Mouse (Mus musculus) colon, adult 2 months (tissue): Measurements from ENCODE around the gene Fastk. TPM values are rescaled to one million over a fixed set of nuclear protein-coding genes. Genes with fewer than 3 reads are reported as not detected.

Source experiments
- polyA plus RNA-seq: library from polyadenylated mRNA; depleted of rRNA; stranded (reverse); fragments of >200 nt; gene quantifications from 2 replicates; pipeline ENCODE4 v1.2.3, GENCODE M21; 2012; rRNA removed

Gene Fastk
- polyA plus RNA-seq, result 383 and 498 TPM in 2 replicates

DNA sequence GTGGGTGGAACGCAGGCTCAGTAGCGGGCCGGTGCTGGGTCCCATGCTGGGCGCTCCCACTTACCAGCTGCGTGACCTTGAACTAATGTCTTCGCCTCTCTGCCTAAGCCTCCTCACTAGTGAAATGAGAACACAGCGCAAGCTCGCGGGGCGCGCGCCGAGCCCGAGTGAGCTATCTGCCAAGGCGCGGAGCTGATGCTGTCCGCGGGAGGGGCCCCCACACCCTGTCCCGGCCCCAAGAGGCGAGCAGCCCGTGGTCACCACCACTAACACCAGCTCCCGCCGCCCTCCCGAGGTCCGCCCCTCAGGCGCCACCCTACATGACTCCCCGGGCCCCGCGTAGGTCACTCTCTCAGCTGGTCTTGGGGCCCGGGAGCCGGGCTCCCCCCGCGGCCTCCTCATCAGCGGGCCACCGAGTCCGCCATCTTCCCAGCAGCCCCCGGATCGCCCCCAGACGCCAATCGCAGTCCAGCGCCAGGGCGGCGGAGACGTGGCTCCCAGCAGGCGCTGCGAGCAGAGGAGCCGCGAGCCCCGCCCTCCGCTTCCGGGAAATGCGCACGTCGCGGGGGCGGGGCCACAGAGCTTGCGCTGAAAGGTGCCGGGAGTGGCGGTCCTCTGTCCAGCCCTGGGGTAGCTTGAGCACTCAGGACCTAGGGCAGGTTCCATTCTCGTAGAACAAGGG lies at the start of gene Fastk:
TSS of gene Fastk (minus strand) at position 542 of the 682 bp plus-strand sequence.

DNA sequence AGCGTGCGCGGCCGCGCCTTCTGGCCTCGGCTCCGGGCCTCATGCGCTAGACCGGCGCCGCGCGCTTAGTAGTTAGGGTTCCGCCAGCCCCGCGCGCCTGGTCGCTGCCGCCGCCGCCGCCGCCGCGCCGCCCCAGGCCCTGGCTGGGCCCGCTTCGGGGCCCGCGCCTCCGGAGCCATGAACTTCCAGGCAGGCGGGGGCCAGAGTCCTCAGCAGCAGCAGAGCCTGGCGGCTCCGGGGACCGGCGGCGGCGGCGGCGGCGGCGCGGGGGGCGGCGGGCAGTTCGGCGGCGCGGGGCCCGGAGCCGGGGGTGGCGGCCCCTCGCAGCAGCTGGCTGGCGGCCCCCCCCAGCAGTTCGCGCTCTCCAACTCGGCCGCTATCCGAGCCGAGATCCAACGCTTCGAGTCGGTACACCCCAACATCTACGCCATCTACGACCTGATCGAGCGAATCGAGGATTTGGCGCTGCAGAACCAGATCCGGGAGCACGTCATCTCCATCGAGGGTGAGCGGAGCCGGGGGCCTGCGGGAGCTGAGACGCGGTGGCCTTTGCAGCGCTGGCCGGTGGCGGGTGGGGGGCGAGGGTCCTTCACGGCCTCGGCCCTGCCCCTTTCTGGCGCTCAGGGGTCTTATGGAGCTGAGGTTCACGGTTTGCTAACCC lies 7.1 kb upstream of the Fastk start, which contains the start of gene Agap3:
TSS of gene Agap3 (plus strand) at position 148 of the 661 bp plus-strand sequence.

DNA sequence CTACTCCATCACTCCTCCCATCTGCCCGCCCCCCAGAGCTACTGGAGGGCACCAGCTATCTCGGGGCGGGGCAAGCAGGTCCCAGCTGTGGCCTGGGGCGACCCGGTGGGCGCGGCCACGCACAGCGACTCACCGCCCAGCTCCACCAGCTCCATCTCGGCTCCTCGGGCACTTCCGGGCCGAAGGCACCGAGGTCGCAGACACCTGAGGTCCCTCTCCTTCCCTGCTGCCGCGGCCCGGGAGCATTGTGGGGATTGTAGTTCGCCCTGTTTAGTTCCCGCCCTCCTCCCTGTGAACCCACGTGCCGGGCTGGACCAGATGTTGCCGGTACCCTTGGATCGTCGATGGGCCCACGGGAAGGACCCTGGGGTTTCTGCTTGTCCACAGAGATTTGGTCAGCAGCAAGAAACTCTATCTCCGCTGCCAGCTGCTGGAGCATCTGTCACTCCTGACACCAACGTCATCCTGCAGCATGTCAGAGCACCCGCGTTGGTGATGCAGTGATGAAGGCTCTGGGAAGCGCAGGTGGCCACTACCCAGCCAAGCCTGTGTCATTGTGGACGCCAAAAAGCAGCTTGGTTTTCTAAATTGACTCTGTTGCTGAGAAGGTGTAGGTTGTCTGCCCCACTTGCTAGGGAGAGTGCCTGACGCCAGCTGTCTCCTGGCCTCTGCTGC lies 2.7 kb upstream of the Fastk start, which contains the start of gene Tmub1:
TSS of gene Tmub1 (minus strand) at position 231 of the 675 bp plus-strand sequence.

DNA sequence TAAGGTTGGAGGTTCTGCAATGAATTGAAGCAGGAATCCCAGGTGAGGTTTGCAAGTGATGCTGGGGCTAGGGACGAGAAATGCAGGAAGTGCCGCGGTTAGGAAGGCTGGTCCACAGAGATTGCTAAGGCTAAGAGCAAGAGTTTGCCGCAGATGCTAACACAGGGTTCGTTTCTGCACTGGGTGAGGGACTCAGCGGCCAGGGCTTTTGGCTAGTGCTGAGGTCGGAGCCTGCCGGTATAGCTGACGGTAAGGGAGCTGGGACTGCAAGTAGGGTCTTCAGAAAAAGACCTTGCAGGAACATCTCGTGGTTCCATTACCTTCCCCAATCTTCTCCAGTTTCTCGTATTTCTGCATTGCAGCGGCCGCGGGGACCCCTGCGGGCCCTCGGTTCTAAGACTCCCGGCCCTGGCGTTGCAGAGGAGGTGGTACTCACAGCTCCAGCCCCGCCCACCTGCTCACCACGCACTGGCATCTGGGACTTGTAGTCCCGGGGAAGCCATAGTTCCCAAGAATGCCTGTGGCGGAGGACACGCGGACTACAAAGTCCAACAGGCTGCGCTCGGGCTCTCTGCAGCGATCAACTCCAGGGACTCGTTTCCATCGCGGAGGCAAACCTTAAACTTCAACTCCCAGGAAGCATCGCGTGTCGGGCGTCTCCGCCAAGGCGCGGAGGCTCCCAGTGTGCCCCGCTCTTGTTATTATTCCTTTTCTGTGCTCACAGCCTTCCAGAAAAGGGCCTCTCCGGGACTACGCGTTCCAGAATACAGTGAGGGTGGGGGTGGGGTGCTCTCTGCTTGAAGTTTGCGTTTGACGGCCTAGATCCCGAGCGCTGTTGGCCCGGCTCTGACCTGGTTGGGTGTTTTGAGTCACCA lies 21.7 kb downstream of the Fastk start, which contains the start of the genes Cdk5 and Slc4a2:
TSS of gene Cdk5 (minus strand) at position 402 of the 875 bp plus-strand sequence.
TSS of gene Slc4a2 (plus strand) at position 709 of the 875 bp plus-strand sequence.

DNA sequence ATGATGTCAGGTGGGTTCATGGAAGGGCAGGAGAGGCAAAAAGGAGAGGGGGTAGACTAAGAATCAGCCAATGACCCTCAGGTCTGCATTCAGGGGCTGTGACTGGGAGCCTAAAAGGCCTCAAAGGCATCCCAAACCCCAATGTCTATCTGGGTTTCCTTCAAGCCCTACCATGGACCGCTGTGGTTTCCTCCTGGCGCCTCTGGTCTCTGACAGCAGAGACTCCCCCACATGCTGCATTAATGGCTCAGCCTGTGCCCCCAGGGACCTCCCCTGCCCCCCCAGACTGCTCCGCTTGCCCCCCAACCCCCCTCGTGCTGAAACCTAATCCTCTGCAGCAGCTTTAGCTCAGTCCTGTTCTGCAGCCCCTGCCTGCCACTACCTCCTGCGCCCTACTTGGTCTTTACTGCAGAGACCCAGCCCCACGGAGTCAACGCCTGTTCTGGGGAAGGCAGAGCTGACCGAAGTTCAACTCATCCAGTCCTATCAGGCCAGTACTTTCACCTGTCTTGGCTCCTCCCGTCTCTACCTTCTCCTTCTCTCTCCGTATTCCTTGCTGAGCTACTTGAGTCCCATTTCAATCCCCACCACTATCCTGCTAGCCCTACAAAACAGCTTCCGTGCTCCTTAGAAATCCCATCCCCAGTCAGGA lies 31.9 kb downstream of the Fastk start, which contains the start of gene Asic3:
TSS of gene Asic3 (plus strand) at position 351 of the 652 bp plus-strand sequence.

GRCm38 (mm10) chr5:24393392-24393997 lies 51.6 kb downstream of the Fastk start, which contains the start of gene Abcb8:
TSS of gene Abcb8 (plus strand) at chr5:24393663.

GRCm38 (mm10) chr5:24391864-24392263 lies 53.2 kb downstream of the Fastk start, which contains the start of gene Atg9b:
TSS of gene Atg9b (minus strand) at chr5:24392143.

Other genes starting within 250 kb of the Fastk start
- 45.8 and 63.0 TPM in 2 replicates for gene Kcnh2, start 93.7 kb downstream of the Fastk start, polyA plus RNA-seq
- gene Nos3, start 80.5 kb downstream of the Fastk start, polyA plus RNA-seq, result 5.4 and 6.2 TPM in 2 replicates
- gene Atg9b, start 53.1 kb downstream of the Fastk start, polyA plus RNA-seq, result 2.7 and 3.1 TPM in 2 replicates
- 87.7 and 110 TPM in 2 replicates for gene Abcb8, start 51.6 kb downstream of the Fastk start, polyA plus RNA-seq
- gene Asic3, start 31.9 kb downstream of the Fastk start, polyA plus RNA-seq, result 0.24 and 0.58 TPM in 2 replicates
- 54.6 and 65.0 TPM in 2 replicates for gene Cdk5, start 21.8 kb downstream of the Fastk start, polyA plus RNA-seq
- 204 and 219 TPM in 2 replicates for gene Slc4a2, start 21.4 kb downstream of the Fastk start, polyA plus RNA-seq
- 132 and 162 TPM in 2 replicates for gene Tmub1, start 2.6 kb upstream of the Fastk start, polyA plus RNA-seq
- gene Agap3, start 6.9 kb upstream of the Fastk start, polyA plus RNA-seq, result 67.4 and 75.9 TPM in 2 replicates
- not detected in 2 replicates for gene Gbx1, start 81.9 kb upstream of the Fastk start, polyA plus RNA-seq
- gene Asb10, start 95.7 kb upstream of the Fastk start, polyA plus RNA-seq, result 0.73 and 1.3 TPM in 2 replicates
- not detected in 2 replicates for gene 4931409K22Rik, start 111.5 kb upstream of the Fastk start, polyA plus RNA-seq
- gene Abcf2, start 132.2 kb upstream of the Fastk start, polyA plus RNA-seq, result 33.0 and 34.9 TPM in 2 replicates
- 39.3 and 45.2 TPM in 2 replicates for gene Chpf2, start 141.5 kb upstream of the Fastk start, polyA plus RNA-seq
- gene Smarcd3, start 179.1 kb upstream of the Fastk start, polyA plus RNA-seq, result 26.0 and 26.6 TPM in 2 replicates
- gene Nub1, start 240.2 kb upstream of the Fastk start, polyA plus RNA-seq, result 33.6 and 40.7 TPM in 2 replicates